Mouse (Mus musculus) urinary bladder, adult 2 months (tissue): Measurements from ENCODE around the gene Spg21. TPM values are rescaled to one million over a fixed set of nuclear protein-coding genes. Genes with fewer than 3 reads are reported as not detected.
A peak's percentile ranks its signal among the peaks of the same experiment; 100 is the strongest.

Experiments used
- DNase-seq: peaks from one replicate; pipeline ENCODE4 v3.0.0; 2022; ENCODE audit warnings: low spot score
- polyA plus RNA-seq: library from polyadenylated mRNA; depleted of rRNA; stranded (reverse); fragments of >200 nt; gene quantifications from 2 replicates; pipeline ENCODE4 v1.2.3, GENCODE M21; 2012; rRNA removed

Spg21 gene
- 42.6 and 46.8 TPM in 2 replicates for polyA plus RNA-seq

DNA sequence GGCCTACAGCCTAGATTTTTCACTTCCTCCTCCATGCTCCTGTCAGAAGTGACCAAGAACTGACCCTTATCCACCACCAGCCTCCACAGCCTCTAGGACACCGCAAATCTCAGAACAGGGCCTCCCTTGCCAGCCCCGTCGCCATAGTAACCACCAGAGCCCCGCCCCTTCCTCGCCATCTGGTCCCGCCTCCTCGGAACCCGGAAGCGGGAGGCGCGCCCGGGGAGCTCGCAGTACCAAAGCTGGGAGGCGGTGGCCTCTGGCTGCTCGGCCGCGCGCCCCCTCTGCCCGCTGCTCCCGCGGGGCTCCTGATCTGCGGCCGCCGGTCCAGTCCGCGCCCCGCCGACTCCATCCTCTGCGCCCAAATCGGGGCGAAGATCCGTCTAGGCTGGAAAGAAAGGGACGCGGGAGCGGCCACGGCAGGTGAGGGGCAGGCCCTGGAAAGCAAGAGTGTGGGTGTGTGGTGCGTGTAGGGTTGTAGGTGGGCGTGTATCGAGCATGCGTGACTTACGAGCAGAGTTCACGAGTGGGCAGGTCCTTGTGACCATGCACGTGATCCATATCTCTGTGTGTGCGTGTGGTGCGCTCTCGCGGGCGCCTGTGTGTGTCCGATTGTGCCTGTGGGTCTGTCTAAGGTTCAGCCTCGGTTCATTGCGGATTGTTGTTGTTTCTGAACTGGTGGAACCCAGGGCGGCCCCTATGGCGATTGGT, at the start of gene Spg21:
Gene Spg21 (plus strand): TSS at position 216 of the 711 bp plus-strand sequence.
- DNase-seq = peak; percentile 90

DNA sequence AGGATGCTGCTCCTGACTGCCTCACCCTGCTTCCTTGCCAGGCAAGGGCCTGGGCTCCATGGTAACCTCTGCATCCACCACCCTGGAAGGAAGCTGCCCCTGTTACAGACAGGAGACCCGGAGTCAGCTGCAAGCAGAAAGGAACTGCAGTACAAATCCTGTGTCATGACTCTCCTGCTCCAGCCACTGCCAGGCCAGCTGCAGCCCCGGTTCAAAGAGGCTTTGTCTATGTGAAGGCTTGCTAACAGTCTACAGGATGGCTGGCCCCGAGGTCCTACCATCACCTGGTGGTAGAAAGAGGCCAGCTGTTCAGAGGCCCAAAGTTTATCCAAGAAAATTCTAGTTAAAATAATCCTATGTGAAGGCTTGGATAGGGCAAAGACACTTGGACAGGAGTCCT, 49.4 kb upstream of the Spg21 start:
- no peak for DNase-seq

DNA sequence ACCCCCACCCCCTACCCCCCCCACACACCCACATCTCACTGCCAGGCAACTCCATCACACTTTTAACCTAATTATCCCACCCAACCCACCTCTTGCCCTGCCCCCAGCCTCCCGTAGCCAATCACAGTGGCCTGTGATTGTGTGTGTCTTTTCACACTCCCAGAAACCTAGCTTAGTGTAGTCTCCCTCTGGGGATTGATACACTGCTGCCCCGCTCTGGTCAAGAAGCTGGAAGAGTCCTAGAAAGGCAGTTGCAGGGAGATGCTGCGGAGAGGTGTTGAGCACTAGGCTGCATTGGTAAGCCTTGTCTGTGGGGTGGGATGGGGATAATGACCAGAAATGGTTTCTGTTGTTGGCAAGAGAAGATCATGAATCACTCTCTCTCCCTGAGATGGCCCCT, 43.0 kb upstream of the Spg21 start:
- no peak for DNase-seq

DNA sequence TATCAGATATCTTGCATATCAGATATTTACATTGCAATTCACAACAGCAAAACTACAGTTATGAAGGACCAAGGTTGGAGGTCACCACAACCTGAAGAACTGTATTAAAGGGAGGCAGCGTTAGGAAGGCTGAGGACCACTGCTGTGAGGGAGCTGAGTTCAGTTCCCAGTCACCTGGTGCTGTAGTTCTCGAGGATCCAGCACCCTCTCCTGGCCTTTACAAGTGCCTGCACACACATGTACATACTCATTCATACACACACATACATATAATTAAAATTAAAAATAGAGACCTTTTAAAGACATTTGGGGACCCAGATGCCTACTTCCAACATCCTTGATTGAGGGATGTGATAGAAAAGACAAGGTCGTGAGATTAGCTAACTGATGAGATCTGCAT, 41.1 kb upstream of the Spg21 start:
- DNase-seq = no peak

GRCm38 (mm10) chr9:65422760-65423501, 37.8 kb upstream of the Spg21 start, which contains the start of gene Slc51b:
Gene Slc51b (minus strand): TSS chr9:65422955.
- DNase-seq = no peak

GRCm38 (mm10) chr9:65424393-65424792, 36.4 kb upstream of the Spg21 start:
- no peak for DNase-seq

DNA sequence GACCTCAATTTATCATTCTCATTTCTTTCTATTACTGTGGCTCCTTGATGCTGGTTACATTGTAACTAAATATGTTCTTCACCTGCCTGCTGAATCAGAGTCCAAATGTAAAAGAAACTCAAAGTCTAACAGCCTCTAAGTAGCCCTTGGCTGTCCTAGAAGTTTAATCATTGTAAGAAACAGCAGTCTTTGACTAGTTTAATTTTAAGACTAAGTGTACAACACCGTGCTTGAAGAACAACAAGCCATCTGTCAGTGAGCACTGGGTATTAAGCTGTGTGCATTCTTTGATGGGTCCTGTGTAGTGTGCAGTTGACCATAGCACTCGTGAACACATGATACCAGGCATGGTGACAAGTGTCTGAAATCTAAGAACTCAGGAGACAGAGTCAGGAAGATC, 33.2 kb upstream of the Spg21 start:
- DNase-seq = no peak

- no peak for DNase-seq
Observed at GRCm38 (mm10) chr9:65428003-65428402, 32.7 kb upstream of the Spg21 start.

DNA sequence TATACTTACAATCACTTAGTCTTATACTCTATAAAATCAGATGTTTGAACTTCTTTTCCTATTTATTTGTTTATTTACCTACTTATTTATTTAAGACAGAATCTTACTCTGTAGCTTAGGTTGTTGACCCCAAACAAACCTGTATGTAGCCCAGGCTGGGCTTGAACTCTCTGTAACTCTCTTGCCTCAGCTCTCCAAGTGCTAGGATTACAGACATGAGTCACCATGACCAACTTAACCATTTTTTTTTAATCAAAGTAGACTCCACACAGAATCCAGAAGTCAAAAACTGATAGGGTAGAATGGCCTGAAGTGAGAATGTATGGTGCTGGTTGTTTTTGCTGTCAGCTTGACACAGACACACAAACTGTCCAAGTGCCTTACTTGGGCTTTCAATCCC, 30.3 kb upstream of the Spg21 start:
- DNase-seq = no peak

GRCm38 (mm10) chr9:65430921-65431320, 29.8 kb upstream of the Spg21 start:
- no peak for DNase-seq

- peak; percentile 57 for DNase-seq
Observed at GRCm38 (mm10) chr9:65432236-65432635, 28.5 kb upstream of the Spg21 start.

DNA sequence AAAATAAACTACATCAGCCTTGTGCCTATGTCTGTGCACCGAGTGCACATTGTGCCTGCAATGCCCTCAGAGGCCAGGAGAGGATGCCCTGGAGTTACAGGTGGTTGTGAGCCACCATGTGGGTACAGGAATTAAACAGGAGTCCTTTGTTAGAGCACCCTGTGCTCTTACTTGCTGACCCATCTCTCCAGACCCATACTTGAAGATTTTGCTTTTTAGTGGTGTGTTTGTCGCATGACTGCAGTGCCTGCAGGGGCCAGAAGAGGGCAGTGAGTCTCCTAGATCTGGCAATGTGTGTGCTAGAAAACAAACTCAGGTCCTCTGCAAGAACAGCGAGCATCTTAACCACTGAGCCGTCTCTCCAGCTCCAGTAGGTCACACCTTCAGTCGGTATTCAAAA, 26.6 kb upstream of the Spg21 start:
- no peak for DNase-seq

DNA sequence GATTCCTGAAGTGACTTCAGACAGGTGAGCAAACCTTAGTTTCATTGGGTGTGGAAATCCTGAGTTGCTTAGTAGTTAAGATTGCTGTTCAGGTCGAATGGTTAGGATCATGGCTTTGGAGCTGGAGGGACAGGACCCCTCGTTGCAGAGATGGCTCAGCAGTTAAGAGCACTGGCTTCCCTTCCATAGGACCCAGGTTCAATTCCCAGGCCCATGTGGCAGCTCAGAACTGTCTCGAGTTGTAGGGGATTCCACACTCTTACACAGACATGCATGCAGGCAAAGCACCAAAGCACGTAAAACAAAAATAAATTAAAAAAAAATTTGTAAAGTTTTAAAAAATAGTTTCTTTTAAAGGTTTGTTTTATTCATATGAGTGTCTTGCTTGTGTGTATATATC, 25.5 kb upstream of the Spg21 start:
- DNase-seq = no peak

DNA sequence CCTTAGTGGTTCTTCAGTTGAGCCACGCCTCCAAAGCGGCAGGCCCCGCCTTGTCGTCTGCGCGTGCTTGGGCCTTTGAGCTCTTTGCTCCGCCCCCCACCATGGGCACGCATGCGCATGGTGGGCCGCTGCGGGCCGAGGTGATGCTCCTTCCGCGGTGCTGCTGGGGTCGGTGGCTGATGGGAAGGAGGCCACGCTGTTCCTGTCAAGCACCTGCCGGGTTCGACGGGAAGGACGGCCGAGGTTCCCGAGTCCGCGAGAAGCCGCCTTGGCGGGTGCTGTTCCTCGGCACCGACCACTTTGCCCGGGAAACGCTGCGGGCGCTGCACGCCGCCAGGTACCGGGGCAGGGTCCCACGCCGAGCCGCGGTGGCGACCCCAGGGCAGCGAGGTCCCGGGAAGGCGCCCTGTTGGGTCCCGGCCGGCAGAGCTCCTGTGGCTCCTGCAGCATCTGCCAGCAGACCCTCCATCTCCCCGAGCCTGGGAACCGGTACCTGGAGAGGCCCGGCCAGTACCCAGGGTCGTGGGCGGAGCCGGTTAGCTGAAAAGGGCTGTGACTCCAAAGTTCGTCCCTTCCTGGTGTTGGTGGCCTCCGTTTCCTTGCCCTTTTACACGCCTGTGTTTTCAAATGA, 25.0 kb upstream of the Spg21 start, which contains the start of gene Mtfmt:
Gene Mtfmt (plus strand): TSS at position 112 of the 631 bp plus-strand sequence.
- DNase-seq = peak; percentile 81

- no peak for DNase-seq
Observed at GRCm38 (mm10) chr9:65444692-65445091, 16.1 kb upstream of the Spg21 start.

DNA sequence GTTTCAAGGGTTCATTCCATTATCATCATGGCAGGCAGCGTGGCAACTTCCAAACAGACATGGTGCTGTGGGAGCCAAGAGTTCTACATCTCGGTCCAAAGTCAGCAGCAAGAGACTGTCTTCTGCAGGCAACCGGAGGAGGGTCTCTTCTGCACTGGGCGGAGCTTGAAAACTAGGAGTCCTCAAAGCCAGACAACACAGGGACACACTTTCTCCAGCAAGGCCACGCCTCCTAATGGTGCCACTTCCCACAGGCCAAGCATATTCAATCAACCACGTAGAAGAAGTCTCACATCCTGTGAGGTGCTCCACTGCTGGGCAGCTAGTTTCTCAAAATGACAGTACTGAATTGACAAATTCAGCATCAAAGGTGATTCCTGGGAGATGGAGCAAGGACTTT, 12.8 kb upstream of the Spg21 start:
- no peak for DNase-seq

GRCm38 (mm10) chr9:65458975-65459374, 1.8 kb upstream of the Spg21 start:
- no peak for DNase-seq

DNA sequence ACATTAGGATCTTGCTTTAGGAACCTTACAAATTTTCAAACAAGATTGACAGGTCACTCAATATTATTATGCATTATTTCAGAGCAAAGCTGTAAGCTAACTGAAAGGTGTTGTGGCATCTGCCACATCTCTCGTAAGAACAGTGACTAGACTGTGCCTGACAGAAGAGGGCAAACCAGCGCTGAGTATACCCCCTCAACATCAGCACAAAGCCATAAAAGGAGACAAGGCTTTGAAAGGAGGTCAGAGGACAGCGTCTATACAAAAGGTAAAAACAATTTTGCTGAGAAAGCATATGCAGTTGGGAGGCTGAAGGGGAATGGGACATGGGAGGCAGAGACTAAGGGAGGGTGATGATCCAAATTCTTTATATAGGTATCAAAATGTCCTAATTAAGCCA, 549 bp upstream of the Spg21 start:
- no peak for DNase-seq

DNA sequence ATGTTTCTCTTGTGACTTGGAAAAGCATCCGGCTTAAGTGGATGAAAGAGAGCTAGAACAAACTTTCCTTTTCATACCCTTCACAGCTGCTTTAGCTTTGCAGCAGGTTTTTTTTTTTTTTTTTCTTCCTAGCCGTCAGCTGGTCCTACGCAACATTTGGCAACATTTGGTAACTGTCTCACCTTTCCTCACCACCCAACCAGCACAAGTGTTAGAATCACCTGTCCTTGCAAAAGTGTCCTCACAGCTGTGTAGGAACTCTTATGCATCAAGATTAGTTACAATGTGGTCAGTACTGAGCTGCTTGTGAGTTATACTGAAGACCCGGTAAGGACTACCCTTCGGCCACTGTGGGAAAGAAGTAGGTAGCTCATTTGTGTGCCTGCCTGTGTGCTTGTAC, 1.8 kb downstream of the Spg21 start:
- no peak for DNase-seq

GRCm38 (mm10) chr9:65464161-65464560, 3.4 kb downstream of the Spg21 start:
- no peak for DNase-seq

GRCm38 (mm10) chr9:65465241-65465640, 4.5 kb downstream of the Spg21 start:
- DNase-seq = no peak

DNA sequence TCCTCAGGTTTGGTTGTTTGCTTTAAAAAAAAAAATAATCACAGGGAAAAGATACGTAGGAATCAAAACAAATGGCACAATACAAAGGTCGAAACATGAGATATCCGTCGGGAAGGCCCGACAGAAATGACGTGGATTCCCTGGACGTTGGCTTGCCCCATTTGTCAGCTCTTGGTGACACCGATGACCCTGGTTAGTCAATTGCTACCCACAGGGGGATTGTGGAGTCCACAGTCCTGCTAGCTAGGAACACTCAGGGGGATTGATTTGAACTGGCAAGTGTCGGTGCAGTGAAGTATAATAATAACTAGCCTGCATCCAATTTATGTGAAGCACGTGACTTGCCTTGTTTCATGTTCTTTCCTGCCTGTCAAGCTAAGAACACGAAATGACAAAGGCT, 6.9 kb downstream of the Spg21 start:
- no peak for DNase-seq

- DNase-seq = no peak
Observed at GRCm38 (mm10) chr9:65472769-65473168, 12.0 kb downstream of the Spg21 start.
